Mouse (Mus musculus): ENCODE measurements at regions not wholly inside any gene's neighbourhood (a gene's known extent, or its start where the extent isn't known, plus 50 kb on each side); places are given as distances from the start of the nearest gene placed in this dataset.

GRCm38 (mm10) chr12:68860332-68860731 lies 298.7 kb downstream of the Rps29 start:
- no peaks in the 10 kb centered on the region for H3K9me3 ChIP-seq (replicated peaks; ENCODE audit: control insufficient read depth, low read length)
- no peak overlapping the region for H3K4me2 ChIP-seq (ENCODE audit: low read depth, low read length)
- no peak overlapping the region for H3K4me3 ChIP-seq (ENCODE audit: low read depth, low read length)
- no peak overlapping the region for H3K9ac ChIP-seq (ENCODE audit: low read depth, low read length)
- no peak for ATAC-seq (ENCODE audit: low read depth)
- WGBS (ENCODE audit: insufficient replicate concordance) = 35% methylated on average over 2 of the region's 2 CpGs
- H3K4me1 ChIP-seq (ENCODE audit: control insufficient read depth, low read depth, low read length) = no peaks in the 10 kb centered on the region
- H3K27me3 ChIP-seq (ENCODE audit: control insufficient read depth, insufficient read depth, low read depth, low read length) = no peaks in the 10 kb centered on the region
- H3K36me3 ChIP-seq (ENCODE audit: control insufficient read depth, insufficient read depth) = no peaks in the 10 kb centered on the region
- no peak overlapping the region for H3K27ac ChIP-seq (ENCODE audit: low read length)

- 62% methylated on average over 9 of the region's 9 CpGs for WGBS (ENCODE audit: insufficient replicate concordance)
- H3K4me2 ChIP-seq (ENCODE audit: low read depth, low read length) = no peak overlapping the region
- H3K36me3 ChIP-seq (ENCODE audit: control insufficient read depth, insufficient read depth) = no peaks in the 10 kb centered on the region
- no peak overlapping the region for H3K4me3 ChIP-seq (ENCODE audit: low read depth, low read length)
- H3K4me1 ChIP-seq (ENCODE audit: control insufficient read depth, low read depth, low read length) = no peaks in the 10 kb centered on the region
- H3K9ac ChIP-seq (ENCODE audit: low read depth, low read length) = no peak overlapping the region
- no peak overlapping the region for H3K27ac ChIP-seq (ENCODE audit: low read length)
- H3K27me3 ChIP-seq (ENCODE audit: control insufficient read depth, insufficient read depth, low read depth, low read length) = no peaks in the 10 kb centered on the region
- H3K9me3 ChIP-seq (replicated peaks; ENCODE audit: control insufficient read depth, low read length) = no peaks in the 10 kb centered on the region
- no peak for ATAC-seq (ENCODE audit: low read depth)
Observed at GRCm38 (mm10) chr12:68849616-68850140, 309.3 kb downstream of the Rps29 start.

GRCm38 (mm10) chr12:68840815-68841214 lies 318.2 kb downstream of the Rps29 start:
- WGBS (ENCODE audit: insufficient replicate concordance) = 70% methylated on average over 8 of the region's 8 CpGs
- Histone ChIP-seq H3K27me3 (ENCODE audit: control insufficient read depth, insufficient read depth, low read depth, low read length) (no peaks in the 10 kb centered on the region), H3K36me3 (ENCODE audit: control insufficient read depth, insufficient read depth) (no peaks in the 10 kb centered on the region), H3K4me1 (ENCODE audit: control insufficient read depth, low read depth, low read length) (no peaks in the 10 kb centered on the region), H3K4me2 (ENCODE audit: low read depth, low read length) (no peak overlapping the region), H3K9ac (ENCODE audit: low read depth, low read length) (no peak overlapping the region), H3K9me3 (replicated peaks; ENCODE audit: control insufficient read depth, low read length) (no peaks in the 10 kb centered on the region; the same call in 1 of the 2 replicates), H3K4me3 (ENCODE audit: low read depth, low read length) (no peak overlapping the region), H3K27ac (ENCODE audit: low read length) (no peak overlapping the region)
- no peak for ATAC-seq (ENCODE audit: low read depth)

GRCm38 (mm10) chr12:68840156-68840555 lies 318.8 kb downstream of the Rps29 start:
- Histone ChIP-seq H3K9ac (ENCODE audit: low read depth, low read length) (no peak overlapping the region), H3K4me2 (ENCODE audit: low read depth, low read length) (no peak overlapping the region), H3K4me3 (ENCODE audit: low read depth, low read length) (no peak overlapping the region), H3K27me3 (ENCODE audit: control insufficient read depth, insufficient read depth, low read depth, low read length) (no peaks in the 10 kb centered on the region), H3K4me1 (ENCODE audit: control insufficient read depth, low read depth, low read length) (no peaks in the 10 kb centered on the region), H3K36me3 (ENCODE audit: control insufficient read depth, insufficient read depth) (no peaks in the 10 kb centered on the region), H3K9me3 (replicated peaks; ENCODE audit: control insufficient read depth, low read length) (no peaks in the 10 kb centered on the region; the same call in 1 of the 2 replicates), H3K27ac (ENCODE audit: low read length) (no peak overlapping the region)
- WGBS (ENCODE audit: insufficient replicate concordance) = 62% methylated on average over 2 of the region's 2 CpGs
- ATAC-seq (ENCODE audit: low read depth) = no peak

GRCm38 (mm10) chr12:68836023-68836422 lies 323.0 kb downstream of the Rps29 start:
- Histone ChIP-seq H3K4me2 (ENCODE audit: low read depth, low read length) (no peak overlapping the region), H3K36me3 (ENCODE audit: control insufficient read depth, insufficient read depth) (no peaks in the 10 kb centered on the region), H3K9ac (ENCODE audit: low read depth, low read length) (no peak overlapping the region), H3K4me3 (ENCODE audit: low read depth, low read length) (no peak overlapping the region), H3K27me3 (ENCODE audit: control insufficient read depth, insufficient read depth, low read depth, low read length) (no peaks in the 10 kb centered on the region), H3K9me3 (replicated peaks; ENCODE audit: control insufficient read depth, low read length) (no peaks in the 10 kb centered on the region; the same call in 1 of the 2 replicates), H3K27ac (ENCODE audit: low read length) (no peak overlapping the region), H3K4me1 (ENCODE audit: control insufficient read depth, low read depth, low read length) (no peaks in the 10 kb centered on the region)
- WGBS (ENCODE audit: insufficient replicate concordance) = 17% methylated on average over 3 of the region's 3 CpGs
- no peak for ATAC-seq (ENCODE audit: low read depth)

GRCm38 (mm10) chr12:68833914-68834313 lies 325.1 kb downstream of the Rps29 start:
- 45% methylated on average over 4 of the region's 4 CpGs for WGBS (ENCODE audit: insufficient replicate concordance)
- Histone ChIP-seq H3K36me3 (ENCODE audit: control insufficient read depth, insufficient read depth) (no peaks in the 10 kb centered on the region), H3K27me3 (ENCODE audit: control insufficient read depth, insufficient read depth, low read depth, low read length) (no peaks in the 10 kb centered on the region), H3K4me1 (ENCODE audit: control insufficient read depth, low read depth, low read length) (no peaks in the 10 kb centered on the region), H3K27ac (ENCODE audit: low read length) (no peak overlapping the region), H3K9me3 (replicated peaks; ENCODE audit: control insufficient read depth, low read length) (no peaks in the 10 kb centered on the region; the same call in 1 of the 2 replicates), H3K9ac (ENCODE audit: low read depth, low read length) (no peak overlapping the region), H3K4me2 (ENCODE audit: low read depth, low read length) (no peak overlapping the region), H3K4me3 (ENCODE audit: low read depth, low read length) (no peak overlapping the region)
- no peak for ATAC-seq (ENCODE audit: low read depth)

GRCm38 (mm10) chr12:68829404-68829803 lies 329.6 kb downstream of the Rps29 start:
- no peaks in the 10 kb centered on the region for H3K36me3 ChIP-seq (ENCODE audit: control insufficient read depth, insufficient read depth)
- H3K27me3 ChIP-seq (ENCODE audit: control insufficient read depth, insufficient read depth, low read depth, low read length) = no peaks in the 10 kb centered on the region
- no peaks in the 10 kb centered on the region for H3K4me1 ChIP-seq (ENCODE audit: control insufficient read depth, low read depth, low read length)
- WGBS (ENCODE audit: insufficient replicate concordance) = 58% methylated on average over 3 of the region's 3 CpGs
- no peak overlapping the region for H3K27ac ChIP-seq (ENCODE audit: low read length)
- no peak overlapping the region for H3K4me2 ChIP-seq (ENCODE audit: low read depth, low read length)
- no peak overlapping the region for H3K9ac ChIP-seq (ENCODE audit: low read depth, low read length)
- H3K9me3 ChIP-seq (replicated peaks; ENCODE audit: control insufficient read depth, low read length) = no peaks in the 10 kb centered on the region
- no peak overlapping the region for H3K4me3 ChIP-seq (ENCODE audit: low read depth, low read length)
- no peak for ATAC-seq (ENCODE audit: low read depth)

GRCm38 (mm10) chr12:68827549-68828249 lies 331.3 kb downstream of the Rps29 start:
- no peak overlapping the region for H3K27ac ChIP-seq (ENCODE audit: low read length)
- H3K4me2 ChIP-seq (ENCODE audit: low read depth, low read length) = no peak overlapping the region
- H3K4me1 ChIP-seq (ENCODE audit: control insufficient read depth, low read depth, low read length) = no peaks in the 10 kb centered on the region
- ATAC-seq (ENCODE audit: low read depth) = no peak
- no peaks in the 10 kb centered on the region for H3K36me3 ChIP-seq (ENCODE audit: control insufficient read depth, insufficient read depth)
- H3K9ac ChIP-seq (ENCODE audit: low read depth, low read length) = no peak overlapping the region
- WGBS (ENCODE audit: insufficient replicate concordance) = 62% methylated on average over 9 of the region's 9 CpGs
- H3K4me3 ChIP-seq (ENCODE audit: low read depth, low read length) = no peak overlapping the region
- no peaks in the 10 kb centered on the region for H3K9me3 ChIP-seq (replicated peaks; ENCODE audit: control insufficient read depth, low read length)
- no peaks in the 10 kb centered on the region for H3K27me3 ChIP-seq (ENCODE audit: control insufficient read depth, insufficient read depth, low read depth, low read length)

GRCm38 (mm10) chr12:68794396-68794795 lies 364.6 kb downstream of the Rps29 start:
- H3K27me3 ChIP-seq (ENCODE audit: control insufficient read depth, insufficient read depth, low read depth, low read length) = no peaks in the 10 kb centered on the region
- ATAC-seq (ENCODE audit: low read depth) = no peak
- WGBS (ENCODE audit: insufficient replicate concordance) = 55% methylated on average over 5 of the region's 5 CpGs

More at GRCm38 (mm10) chr12:68794396-68794795, 364.6 kb downstream of the Rps29 start:
- H3K27ac ChIP-seq (ENCODE audit: low read length) = no peak overlapping the region
- H3K4me1 ChIP-seq (ENCODE audit: control insufficient read depth, low read depth, low read length) = no peaks in the 10 kb centered on the region
- H3K9ac ChIP-seq (ENCODE audit: low read depth, low read length) = no peak overlapping the region
- H3K36me3 ChIP-seq (ENCODE audit: control insufficient read depth, insufficient read depth) = no peaks in the 10 kb centered on the region
- H3K4me2 ChIP-seq (ENCODE audit: low read depth, low read length) = no peak overlapping the region
- no peaks in the 10 kb centered on the region for H3K9me3 ChIP-seq (replicated peaks; ENCODE audit: control insufficient read depth, low read length)
- H3K4me3 ChIP-seq (ENCODE audit: low read depth, low read length) = no peak overlapping the region
